Mouse (Mus musculus) gastrocnemius, adult 18-20 months (tissue): ENCODE measurements around the gene Ireb2. TPM values are rescaled to one million over a fixed set of nuclear protein-coding genes. Genes with fewer than 3 reads are reported as not detected.
A peak's percentile ranks its signal among the peaks of the same experiment; 100 is the strongest.
"Not testable (repeated sequence)": the region's sequence is repeated elsewhere in the genome, so short reads cannot be mapped to it uniquely, and the experiment has no call there.

ENCODE experiments used
- DNase-seq: peaks from one replicate; pipeline ENCODE4 v3.0.0; 2021; ENCODE audit warnings: low spot score
- total RNA-seq, 2 experiments: library from RNA; stranded (reverse); gene quantifications; 2 replicates each; pipeline ENCODE4 v1.2.3; 2021

Ireb2 gene
- total RNA-seq, 2 experiments from 2014 or later: 16.6 to 17.7 TPM

GRCm38 (mm10) chr9:54892111-54892510 lies 28.5 kb downstream of the Ireb2 start:
- DNase-seq: no peak

- DNase-seq: no peak
Measured at GRCm38 (mm10) chr9:54897097-54897496, 33.5 kb downstream of the Ireb2 start.

GRCm38 (mm10) chr9:54909446-54909845 lies 45.9 kb downstream of the Ireb2 start:
- DNase-seq: no peak

GRCm38 (mm10) chr9:54915576-54915975 lies 52.0 kb downstream of the Ireb2 start:
- DNase-seq: no peak

GRCm38 (mm10) chr9:54916401-54916800 lies 52.8 kb downstream of the Ireb2 start:
- DNase-seq: no peak

- peak; percentile 92 for DNase-seq
Measured at GRCm38 (mm10) chr9:54917010-54917677, 53.6 kb downstream of the Ireb2 start, which contains the start of gene Hykk. Gene Hykk, plus strand, starts transcription at chr9:54917283.

- no peak for DNase-seq
Measured at GRCm38 (mm10) chr9:54918191-54918590, 54.6 kb downstream of the Ireb2 start.

GRCm38 (mm10) chr9:54918781-54919180 lies 55.2 kb downstream of the Ireb2 start:
- DNase-seq: no peak

GRCm38 (mm10) chr9:54919946-54920345 lies 56.4 kb downstream of the Ireb2 start:
- no peak for DNase-seq

GRCm38 (mm10) chr9:54930741-54931140 lies 67.2 kb downstream of the Ireb2 start:
- DNase-seq: no peak

- DNase-seq: no peak
Measured at GRCm38 (mm10) chr9:54931765-54932164, 68.2 kb downstream of the Ireb2 start.

GRCm38 (mm10) chr9:54932379-54932778 lies 68.8 kb downstream of the Ireb2 start:
- DNase-seq: no peak

GRCm38 (mm10) chr9:54942071-54942470 lies 78.5 kb downstream of the Ireb2 start:
- DNase-seq: no peak

- no peak for DNase-seq
Measured at GRCm38 (mm10) chr9:54944467-54944866, 80.9 kb downstream of the Ireb2 start.

GRCm38 (mm10) chr9:54946256-54946655 lies 82.7 kb downstream of the Ireb2 start:
- DNase-seq: no peak

- DNase-seq: peak; percentile 41
Measured at GRCm38 (mm10) chr9:54949465-54949864, 85.9 kb downstream of the Ireb2 start.

- DNase-seq: not testable (repeated sequence)
Measured at GRCm38 (mm10) chr9:54950162-54950561, 86.6 kb downstream of the Ireb2 start.

GRCm38 (mm10) chr9:54950575-54951321 lies 87.2 kb downstream of the Ireb2 start, which contains the start of the genes Psma4 and AY074887:
Gene Psma4, plus strand, starts transcription at chr9:54950790.
Gene AY074887, minus strand, starts transcription at chr9:54950998.
- peak; percentile 90 for DNase-seq

GRCm38 (mm10) chr9:54961059-54961458 lies 97.5 kb downstream of the Ireb2 start:
- no peak for DNase-seq
